Mouse (Mus musculus) T-helper 2 cell (primary cell): ENCODE data around the gene Parp16.
"Not testable (repeated sequence)": the region's sequence is repeated elsewhere in the genome, so short reads cannot be mapped to it uniquely, and the experiment has no call there.

ENCODE experiments used
- in situ Hi-C: fragments of 300-600 bp; cut with MboI, MseI; formaldehyde crosslinking; loops from one replicate; pipeline ENCODE4 v1.15.1; 2025; ENCODE audit warnings: high pct_unique_total_duplicates

Parp16 gene

DNA sequence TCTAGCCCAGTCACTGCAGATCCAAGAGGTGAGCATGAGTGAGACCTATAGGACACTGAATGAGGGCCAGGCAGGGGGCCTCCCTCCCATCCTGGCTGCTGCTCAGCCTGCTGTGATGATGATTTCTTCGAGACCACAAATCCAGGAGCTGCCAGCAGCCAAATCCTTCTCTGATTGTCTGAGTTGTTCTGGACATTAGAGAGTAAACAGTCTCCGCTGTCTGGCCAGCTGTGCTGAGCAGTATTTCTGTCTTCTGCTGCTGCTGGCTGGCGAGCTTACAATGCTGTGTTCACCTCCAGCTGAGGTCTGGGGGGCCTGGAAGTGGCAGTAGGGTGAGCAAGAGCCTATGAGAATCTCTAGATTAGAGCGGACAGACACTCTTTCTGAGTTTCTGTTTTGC is 48.1 kb downstream of the Parp16 start:
- in situ Hi-C loops: no loop called here

DNA sequence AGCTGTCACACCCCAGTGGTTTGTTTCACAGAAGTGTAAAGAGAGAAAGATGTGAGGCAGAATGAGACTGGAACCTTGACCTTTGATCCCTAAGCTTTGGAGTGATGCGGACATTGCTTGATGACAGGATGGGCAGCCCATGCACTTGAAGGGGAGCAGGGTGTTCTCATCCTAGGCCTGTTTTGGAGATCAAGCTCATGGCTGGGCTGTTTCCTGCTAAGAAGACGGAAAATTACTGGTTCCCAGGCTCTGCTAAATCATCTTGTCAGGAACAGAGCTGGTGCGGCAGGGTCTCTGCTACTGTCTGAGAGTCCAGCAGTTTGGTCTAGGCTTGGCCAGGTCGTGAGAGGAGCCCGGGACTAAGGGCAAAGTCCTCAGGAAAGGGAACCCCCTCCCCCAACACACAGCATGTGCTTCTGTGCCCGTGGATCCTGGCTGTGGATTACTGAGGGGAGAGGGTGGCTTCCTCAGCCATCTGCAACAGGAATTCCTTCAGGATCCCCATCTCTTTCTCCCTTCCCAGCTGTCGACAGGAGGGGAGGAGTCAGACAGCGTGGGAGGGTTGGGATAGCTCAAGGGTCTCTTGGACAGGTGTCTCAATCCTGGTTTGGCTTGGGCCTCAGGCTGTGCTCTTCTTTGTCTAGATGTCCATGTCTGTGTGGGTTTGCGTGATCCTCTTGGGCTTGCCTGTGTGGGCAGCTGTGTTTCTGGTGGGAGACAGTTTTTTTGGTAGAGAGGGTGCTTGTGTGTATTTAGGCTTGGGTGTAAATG is 49.1 kb downstream of the Parp16 start:
- in situ Hi-C loops: no loop called here

DNA sequence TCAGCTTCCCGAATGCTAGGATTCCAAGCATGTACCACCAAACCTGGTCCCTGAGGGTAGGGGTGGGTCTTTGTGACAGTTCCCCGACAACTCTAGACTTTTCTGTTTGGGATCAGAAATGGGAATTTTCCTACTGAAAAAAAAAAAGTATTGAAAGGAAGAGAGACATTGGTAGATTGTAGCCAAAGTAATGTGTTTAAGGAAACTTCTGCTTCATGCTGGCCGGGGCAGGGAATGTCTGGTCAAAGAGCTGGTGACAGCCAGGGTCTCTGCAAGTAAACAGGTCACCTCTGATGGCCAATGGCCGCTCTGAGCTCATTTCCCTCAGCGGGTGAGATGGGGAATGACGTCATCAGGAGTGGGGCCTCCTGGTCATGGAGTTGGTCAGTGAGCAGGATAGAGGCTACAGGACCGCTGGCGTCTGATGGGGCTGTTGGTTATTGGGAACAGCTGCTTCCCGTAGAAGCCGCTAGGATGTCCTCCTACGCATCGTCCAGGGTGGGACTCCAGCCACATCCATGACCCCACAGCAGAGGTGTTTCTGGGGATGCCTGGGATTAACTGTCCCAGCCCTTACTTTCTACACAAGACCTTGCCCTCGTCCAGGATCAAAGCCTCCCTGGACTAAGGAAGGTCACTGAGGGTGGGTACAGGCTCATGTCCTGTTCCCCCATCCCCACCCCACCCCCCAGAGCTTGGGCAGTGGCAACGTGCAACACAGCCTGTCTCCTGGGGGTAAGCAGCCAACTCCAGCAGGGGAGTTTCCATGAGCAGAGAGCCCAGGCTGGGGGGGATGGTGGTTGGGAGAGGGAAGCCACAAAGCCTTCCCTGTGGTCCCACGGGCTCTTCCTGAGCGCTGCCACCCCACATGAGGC is 52.6 kb downstream of the Parp16 start:
- in situ Hi-C loops: no loop called here

DNA sequence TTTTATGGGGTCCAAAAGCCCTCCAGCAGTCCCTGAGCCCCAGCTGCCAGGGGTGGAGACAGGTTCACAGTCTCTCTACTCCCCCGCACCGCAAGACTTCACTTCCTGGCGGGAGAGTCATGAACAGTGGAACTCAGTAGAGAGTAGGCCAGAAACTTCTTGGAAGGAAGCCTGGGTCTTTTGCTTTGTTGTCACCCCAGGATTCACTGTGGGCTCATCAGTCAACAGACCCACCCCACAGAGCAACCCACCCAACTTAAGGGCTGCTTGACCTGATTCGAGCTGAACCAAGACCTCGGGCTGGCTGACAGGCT is 53.2 kb downstream of the Parp16 start:
- in situ Hi-C loops: no loop called here

DNA sequence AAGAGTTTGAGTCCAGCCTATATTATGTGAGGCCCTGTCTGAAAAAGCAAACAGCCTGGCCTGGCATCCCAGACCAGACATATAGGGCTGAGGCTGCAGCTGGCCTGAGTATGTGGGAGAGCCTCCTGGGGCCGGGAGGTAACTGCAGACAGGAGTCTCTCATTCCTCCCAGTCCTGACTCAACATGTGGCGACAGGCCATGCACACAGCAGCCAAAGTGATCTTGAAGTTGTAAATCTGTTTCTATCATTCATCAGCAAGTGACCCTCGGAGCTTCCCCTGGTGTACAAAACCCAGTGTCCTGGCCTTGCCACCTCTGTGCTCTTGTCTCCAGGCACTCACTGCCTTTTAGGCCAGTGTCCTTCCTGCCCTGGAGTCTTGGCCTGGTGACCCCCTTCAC is 56.9 kb downstream of the Parp16 start:
- in situ Hi-C loops: no loop called here

DNA sequence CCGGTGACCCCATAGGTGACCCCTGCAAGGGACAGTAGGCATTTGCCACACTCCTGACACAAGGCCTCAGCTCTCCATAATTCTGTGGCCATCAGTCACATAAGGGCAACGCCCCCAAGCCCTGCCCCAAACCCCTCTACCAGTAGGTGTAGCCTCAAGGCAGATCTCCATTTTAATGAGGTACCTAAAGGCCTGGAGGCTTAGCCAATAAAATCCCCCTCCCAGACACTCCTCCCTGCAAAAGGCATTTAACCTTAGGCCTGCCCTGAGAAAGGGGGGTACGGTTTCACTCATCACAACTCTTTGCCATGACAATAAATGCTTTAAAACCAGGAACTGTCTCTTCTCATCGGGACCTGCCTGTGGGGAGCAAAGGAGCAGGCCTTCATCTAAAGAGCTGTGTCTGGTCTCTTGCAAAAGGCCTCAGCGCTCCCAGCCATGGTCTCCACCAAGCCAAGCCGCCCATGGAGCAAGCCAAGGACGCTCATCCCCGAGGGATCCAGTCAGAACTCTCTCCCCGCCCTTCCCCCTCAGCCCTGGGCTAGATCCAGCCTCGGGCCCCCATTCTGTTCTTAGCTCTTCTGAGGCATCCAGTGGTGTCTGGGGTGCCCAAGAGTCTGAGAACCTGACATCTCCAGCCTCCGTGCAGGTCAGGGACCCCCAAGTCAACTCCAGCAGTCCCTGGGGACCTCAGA is 60.9 kb downstream of the Parp16 start:
- in situ Hi-C loops: no loop called here

DNA sequence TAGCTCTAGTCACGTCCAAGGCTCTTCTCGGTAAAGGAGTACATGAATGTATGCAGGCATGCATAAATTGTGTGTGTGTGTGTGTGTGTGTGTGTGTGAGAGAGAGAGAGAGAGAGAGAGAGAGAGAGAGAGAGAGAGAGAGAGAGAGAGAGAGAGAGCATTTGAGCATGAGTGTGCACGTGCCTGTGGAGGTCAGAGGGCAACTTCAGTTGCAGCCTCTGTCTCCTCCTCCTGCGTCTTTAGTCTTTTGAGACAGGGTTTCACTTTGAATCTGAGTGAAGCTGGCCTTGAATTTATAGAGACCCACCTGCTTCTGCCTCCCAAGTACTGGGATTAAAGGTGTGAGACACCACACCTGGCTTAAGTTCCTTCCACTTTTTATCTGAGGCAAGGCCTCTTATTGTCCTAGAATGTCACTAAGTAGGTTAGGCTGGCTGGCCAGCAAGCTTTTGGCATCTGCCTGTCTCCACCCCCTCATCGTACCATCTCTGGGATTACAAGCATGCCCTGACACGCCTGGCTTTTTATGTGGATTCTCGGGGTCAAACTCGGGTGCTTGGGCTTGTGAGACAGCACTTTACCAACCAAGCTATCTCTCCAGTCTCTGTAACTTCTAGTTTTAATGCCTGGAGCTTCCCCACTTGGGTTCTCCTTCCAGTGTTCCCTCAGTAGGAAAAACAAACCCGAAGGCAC is 62.2 kb downstream of the Parp16 start:
- in situ Hi-C loops: no loop called here

DNA sequence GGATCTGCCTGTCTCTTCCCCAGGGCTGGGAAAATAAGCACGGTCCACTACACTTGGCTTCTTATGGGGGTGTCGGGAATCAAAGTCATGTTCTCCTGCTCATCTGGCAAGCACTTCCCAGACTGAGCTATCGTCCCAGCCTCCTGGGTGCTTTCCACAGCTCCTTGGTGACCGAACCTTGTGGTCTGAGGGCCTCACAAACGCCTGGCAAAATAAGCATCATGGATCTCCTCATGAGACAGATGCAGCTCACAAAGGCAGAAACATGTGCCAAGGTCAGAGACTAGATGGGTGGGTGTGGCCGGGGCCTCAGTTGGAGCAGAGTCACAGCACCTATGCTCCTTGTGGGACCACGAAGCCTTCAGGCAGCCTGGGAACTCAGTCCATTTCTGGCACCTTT is 64.2 kb downstream of the Parp16 start:
- in situ Hi-C loops: no loop called here

DNA sequence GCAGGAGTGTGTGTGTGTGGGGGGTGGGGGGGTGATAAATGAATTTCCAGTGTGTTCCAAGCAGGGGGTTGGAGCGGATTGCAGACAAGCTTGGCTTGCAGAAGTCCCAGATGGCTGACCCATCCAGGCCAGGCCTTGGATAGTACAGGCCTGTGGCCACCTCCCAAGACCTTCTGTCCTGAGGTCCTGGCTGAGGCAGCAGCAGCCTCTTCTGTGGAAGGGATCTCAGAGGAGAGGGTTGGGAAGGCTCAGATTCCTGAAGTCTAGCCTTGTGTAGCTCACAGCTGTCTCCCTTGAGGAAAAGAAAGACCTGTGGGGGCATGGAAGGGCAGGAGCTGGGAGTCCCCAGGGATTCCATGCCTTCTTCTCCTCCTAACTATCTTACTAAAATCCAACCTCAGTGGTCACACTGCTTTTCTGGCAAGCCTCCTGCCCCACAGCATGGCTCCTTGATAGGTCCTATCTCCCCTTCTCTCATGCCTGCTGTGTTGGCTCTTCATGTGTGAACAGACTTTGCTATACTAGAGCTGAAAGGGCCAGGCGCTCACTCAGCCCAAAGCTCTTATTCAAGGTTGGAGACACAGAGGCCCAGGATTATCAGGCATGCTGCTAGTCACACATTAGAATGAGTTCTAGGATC is 66.6 kb downstream of the Parp16 start:
- in situ Hi-C loops: no loop called here

DNA sequence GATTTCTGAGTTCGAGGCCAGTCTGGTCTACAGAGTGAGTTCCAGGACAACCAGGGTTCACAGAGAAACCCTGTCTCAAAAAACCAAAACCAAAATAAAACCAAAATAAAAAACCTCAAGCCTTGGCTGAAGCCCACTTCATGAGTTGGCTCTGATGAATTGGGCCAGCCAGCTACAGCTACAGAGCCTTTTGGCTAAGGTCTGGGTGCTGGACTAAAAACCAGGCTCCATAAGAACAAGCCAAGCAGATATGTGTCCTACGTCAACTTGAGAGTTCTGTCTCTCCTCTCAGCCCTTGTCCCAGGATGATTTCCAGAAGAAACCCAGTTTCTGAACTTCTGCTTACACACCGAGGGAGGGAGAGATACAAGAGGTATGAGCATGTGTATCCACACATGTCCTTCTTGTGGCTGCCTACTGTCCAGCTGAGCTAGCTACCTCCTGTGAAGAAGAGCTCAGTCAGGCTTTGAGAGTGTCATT is 67.5 kb downstream of the Parp16 start:
- in situ Hi-C loops: no loop called here

DNA sequence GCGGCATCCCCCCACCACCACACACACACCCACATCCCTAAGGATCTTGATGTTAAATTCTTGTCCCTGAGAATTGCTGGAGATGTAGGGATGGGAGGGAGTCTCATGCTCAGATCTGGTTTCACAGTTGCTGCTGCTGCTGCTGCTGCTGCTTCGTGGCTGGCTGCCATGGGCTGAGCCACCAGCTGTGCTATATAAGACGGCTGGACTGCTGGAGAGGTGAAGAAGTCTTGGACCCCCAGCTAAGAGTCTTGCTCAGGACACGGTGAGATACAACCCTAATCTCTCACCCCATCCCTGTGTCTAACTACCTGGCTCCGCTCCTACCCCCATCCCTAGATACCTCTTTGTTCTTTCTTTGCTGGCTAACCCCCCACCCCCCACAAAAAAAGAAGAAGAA is 69.8 kb downstream of the Parp16 start, which contains the start of gene Cilp:
Cilp (plus strand) TSS at position 222 of the 400 bp plus-strand sequence.
- in situ Hi-C loops: no loop called here

DNA sequence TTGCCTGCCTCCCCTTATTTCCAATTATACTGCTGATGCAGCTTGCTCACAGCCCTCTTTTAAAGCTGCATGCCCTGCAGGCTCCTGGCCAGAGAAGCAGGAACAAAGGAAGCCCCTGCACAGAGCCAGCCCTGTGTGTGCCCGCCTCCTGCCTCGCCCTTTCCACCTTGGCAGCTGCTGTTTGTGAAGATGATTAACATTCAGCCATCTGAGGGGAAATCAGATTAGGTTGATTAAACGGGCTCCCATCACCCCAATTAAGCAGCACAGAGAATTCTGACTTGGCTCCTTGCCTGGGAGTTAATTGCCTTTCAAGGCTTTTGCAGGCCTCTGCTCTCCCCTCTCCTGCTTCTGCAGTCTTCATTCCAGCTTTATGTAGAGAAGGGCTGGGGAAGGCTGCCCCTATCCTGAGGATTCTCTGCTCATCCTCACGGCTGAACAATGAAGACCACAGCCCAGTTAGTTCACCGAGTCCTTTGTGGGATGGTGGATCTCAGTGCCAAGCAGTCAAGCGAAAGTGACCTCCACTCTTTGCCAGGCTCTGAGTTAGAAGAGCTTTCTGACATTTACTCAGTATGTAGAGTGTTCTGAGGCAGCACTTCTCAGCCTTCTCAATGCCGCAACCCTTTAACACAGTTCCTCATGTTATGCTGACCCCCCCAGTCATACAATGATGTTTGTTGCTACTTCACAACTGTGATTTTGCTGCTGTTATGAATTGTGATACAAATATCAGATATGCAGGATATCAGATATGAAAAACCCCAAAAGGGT is 72.8 kb downstream of the Parp16 start:
- in situ Hi-C loops: no loop called here

DNA sequence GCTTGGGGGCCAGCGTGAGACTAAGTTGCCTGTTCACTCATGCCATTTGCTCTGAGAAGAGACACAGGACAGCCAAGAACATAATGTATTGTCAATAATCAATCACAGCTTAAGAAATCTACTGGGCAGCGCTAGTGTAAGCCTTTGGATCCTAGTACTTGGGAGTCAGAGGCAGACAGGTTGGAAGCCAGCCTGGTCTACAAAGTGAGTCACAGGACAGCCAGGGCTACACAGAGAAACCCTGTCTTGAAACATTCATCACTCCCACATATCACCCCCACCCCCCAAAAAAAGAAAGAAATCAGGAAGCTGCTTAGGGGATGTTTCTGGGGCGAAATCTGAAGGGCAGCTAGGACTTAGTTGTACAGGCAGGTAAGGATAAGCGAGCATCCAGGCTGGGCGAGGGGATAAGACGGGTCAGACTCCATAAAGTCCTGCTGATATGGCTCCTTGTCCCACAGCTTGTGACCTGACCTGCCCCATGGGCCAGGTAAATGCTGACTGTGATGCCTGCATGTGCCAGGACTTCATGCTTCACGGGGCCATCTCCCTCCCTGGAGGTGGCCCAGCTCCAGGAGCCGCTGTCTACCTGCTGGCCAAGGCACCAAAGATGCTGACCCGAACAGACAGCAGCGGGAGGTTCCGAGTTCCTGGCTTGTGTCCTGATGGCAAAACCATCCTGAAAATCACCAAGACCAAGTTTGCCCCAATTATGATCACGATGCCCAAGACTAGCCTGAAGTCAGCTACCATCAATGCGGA is 78.1 kb downstream of the Parp16 start:
- in situ Hi-C loops: no loop called here

DNA sequence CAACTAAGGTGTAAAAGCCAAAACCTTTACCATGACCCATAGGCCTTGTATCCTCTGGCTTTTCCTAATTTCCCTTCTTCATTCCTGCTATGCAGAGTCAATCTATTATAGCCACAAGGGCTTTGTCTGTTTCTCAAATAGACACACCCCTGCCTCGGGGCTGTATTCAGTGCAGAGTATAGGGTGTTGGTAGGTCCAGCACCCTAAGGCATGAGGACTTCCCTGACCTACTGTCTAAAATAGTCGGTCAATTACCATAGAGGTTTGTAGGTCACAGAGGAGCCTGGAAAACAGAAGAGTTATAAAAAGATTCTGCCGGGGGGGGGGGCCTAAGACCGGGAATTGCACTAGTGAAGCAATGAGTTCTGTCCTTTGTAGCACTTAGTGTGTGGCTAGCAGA is 78.7 kb downstream of the Parp16 start:
- in situ Hi-C loops: no loop called here

DNA sequence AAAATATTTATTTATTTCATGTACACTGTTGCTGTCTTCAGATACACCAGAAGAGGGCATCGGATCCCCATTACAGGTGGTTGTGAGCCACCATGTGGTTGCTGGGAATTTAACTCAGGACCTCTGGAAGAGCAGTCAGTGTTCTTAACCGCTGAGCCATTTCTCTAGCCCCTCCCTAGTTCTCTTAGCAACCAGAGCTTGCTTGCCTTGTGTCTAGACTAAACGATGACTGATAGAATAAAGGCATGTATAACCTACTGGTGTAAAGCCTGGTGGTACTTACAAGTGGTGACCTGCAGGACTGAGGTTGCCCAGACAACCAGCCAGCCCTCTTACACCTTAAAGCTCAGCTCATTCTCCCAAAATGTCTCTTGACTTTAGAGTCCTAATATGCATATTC is 79.7 kb downstream of the Parp16 start:
- in situ Hi-C loops: not testable (repeated sequence)

DNA sequence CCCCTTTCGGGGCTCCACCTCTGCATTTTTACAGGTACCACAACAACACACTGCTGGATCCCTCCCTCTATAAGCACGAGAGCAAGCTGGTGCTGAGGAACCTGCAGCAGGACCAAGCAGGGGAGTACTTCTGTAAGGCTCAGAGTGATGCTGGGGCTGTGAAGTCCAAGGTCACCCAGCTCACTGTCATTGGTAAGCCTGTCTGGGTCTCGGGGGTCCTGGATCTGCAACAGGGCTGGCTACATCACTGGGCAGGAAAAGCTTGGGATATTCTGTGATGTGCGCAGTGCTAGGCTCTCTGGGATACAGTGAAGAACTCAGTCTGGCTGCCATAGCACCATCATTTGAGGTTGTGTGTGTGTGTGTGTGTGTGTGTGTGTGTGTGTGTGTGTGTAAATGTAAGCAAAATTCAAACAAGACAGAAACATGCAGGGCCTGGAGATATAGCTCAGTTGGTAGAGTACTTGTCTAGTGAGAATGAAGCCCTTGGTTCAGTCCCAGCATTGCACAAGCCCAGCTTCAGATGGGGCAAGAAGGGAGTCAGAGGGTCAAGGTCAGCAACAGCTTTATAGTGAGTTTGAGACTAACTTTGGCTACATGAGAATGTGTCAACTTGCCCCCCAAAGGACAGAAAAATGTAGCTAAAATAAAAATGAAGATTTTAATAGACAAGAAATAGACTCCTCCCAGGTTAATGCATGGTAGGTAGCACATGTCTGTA is 80.8 kb downstream of the Parp16 start:
- in situ Hi-C loops: no loop called here

DNA sequence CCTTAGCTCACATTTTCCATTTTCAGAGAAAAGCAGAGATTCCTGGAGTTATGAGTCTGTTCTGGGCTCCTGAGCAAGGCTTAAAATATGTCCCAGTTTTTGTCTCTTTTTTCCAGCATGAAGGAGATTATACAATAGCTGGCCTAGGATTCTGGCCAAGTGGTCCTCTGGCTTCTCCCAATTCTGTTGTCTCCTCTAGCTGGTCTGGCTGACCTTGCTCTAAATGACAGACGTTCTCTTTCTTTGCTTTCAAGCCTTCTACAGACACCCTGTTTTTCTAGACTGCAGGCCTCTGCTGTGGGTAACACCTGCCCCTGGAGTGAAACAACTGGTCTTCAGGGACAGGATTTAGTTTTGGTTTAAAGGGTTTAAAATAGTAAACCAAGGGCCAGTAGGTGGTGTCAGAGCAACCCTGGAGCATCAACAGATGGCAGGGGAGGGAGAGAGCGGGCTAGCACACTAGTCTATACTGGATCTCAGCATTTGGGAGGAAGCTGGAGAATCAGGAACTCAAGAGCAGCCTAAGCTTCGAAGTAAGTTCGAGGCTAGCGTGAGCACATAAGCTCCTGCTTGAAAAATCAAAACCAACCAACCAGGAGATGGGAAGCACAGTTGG is 86.5 kb downstream of the Parp16 start:
- in situ Hi-C loops: no loop called here

DNA sequence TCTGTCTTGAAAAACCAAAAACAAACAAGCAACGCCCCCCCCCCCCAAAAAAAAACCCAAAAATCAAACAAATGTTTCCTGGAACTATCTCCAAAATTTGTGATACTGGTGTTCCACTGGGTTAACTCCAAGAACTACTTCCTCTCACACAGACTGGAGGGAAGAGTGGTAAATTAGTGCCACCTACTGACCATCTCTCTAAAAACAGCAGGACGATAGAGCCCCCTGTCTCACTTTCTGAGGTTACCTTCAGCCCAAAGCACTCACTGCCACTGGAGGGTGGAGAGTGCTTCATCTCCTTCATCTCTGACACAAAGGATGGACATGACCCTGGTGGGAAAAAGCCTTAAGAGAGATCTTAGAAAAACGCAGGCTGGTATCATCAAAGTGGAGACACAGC is 88.1 kb downstream of the Parp16 start:
- in situ Hi-C loops: no loop called here

DNA sequence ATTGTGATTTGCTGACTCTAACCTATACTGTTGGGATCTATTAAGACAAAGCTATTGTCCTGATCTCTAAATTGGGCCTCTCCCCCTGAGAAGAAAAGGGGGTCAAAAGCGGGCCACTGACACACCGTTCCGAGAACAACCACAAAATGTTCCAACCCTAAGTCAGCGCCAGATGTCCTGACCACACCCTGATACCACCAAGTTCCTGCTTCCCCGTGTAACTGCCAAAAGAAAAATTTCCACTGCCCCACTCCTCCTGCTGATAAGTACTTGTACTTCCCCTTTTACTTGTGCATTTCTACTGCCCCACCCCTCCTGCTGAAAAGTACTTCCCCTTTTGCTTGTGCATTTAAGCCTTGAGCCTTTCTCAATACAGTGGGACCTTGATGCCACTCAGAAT is 93.1 kb downstream of the Parp16 start:
- in situ Hi-C loops: not testable (repeated sequence)
